Mouse (Mus musculus) adrenal gland (tissue): ENCODE data around the gene Ecm1.

Source experiments
- intact Hi-C: fragments of 180-260 bp; cut with DNase I; formaldehyde crosslinking; loops from one replicate; pipeline ENCODE4 v1.15.1; 2025

Ecm1 gene

GRCm38 (mm10) chr3:95730431-95730830, 8.9 kb downstream of the Ecm1 start:
- intact Hi-C loops = no loop called here

GRCm38 (mm10) chr3:95728906-95729305, 10.5 kb downstream of the Ecm1 start:
- intact Hi-C loops = no loop called here

GRCm38 (mm10) chr3:95726696-95727358, 12.5 kb downstream of the Ecm1 start:
- intact Hi-C loops = no loop called here

GRCm38 (mm10) chr3:95725863-95726262, 13.5 kb downstream of the Ecm1 start:
- intact Hi-C loops = no loop called here

- intact Hi-C loops = no loop called here
Measured at GRCm38 (mm10) chr3:95722386-95722785, 17.0 kb downstream of the Ecm1 start.

- intact Hi-C loops = no loop called here
Measured at GRCm38 (mm10) chr3:95718153-95718552, 21.2 kb downstream of the Ecm1 start.

GRCm38 (mm10) chr3:95716075-95716474, 23.3 kb downstream of the Ecm1 start:
- intact Hi-C loops = no loop called here

GRCm38 (mm10) chr3:95709967-95710366, 29.4 kb downstream of the Ecm1 start:
- intact Hi-C loops = no loop called here

GRCm38 (mm10) chr3:95709044-95709443, 30.3 kb downstream of the Ecm1 start:
- intact Hi-C loops = no loop called here

GRCm38 (mm10) chr3:95707497-95707896, 31.9 kb downstream of the Ecm1 start:
- intact Hi-C loops = no loop called here

GRCm38 (mm10) chr3:95706273-95706672, 33.1 kb downstream of the Ecm1 start:
- intact Hi-C loops = no loop called here

GRCm38 (mm10) chr3:95704612-95705011, 34.8 kb downstream of the Ecm1 start:
- intact Hi-C loops = no loop called here

GRCm38 (mm10) chr3:95703276-95703675, 36.1 kb downstream of the Ecm1 start:
- intact Hi-C loops = no loop called here

GRCm38 (mm10) chr3:95701877-95702540, 37.4 kb downstream of the Ecm1 start:
- intact Hi-C loops = no loop called here

- intact Hi-C loops = no loop called here
Measured at GRCm38 (mm10) chr3:95701085-95701484, 38.3 kb downstream of the Ecm1 start.

GRCm38 (mm10) chr3:95700233-95700681, 39.1 kb downstream of the Ecm1 start:
- intact Hi-C loops = no loop called here

GRCm38 (mm10) chr3:95698286-95698685, 41.1 kb downstream of the Ecm1 start:
- intact Hi-C loops = no loop called here

- intact Hi-C loops = no loop called here
Measured at GRCm38 (mm10) chr3:95696360-95696759, 43.0 kb downstream of the Ecm1 start.

- intact Hi-C loops = no loop called here
Measured at GRCm38 (mm10) chr3:95695796-95696195, 43.6 kb downstream of the Ecm1 start.

GRCm38 (mm10) chr3:95694808-95695703, 44.3 kb downstream of the Ecm1 start:
- intact Hi-C loops = no loop called here

- intact Hi-C loops = no loop called here
Measured at GRCm38 (mm10) chr3:95693821-95694807, 45.3 kb downstream of the Ecm1 start.
